Mouse (Mus musculus) gastrocnemius, postnatal 14 days (tissue): ENCODE results near the gene Ppil6. TPM values are rescaled to one million over a fixed set of nuclear protein-coding genes. Genes with fewer than 3 reads are reported as not detected.

ENCODE experiments used
- DNase-seq: peaks from one replicate; pipeline ENCODE4 v3.0.0; 2021; ENCODE audit warnings: mixed read lengths
- intact Hi-C: fragments of 180-260 bp; cut with DNase I; formaldehyde crosslinking; loops from one replicate; pipeline ENCODE4 v1.15.1; 2025; ENCODE audit warnings: low total_unique reads
- total RNA-seq, 2 experiments: library from RNA; stranded (reverse); gene quantifications; 2 replicates each; pipeline ENCODE4 v1.2.3; 2021

The Ppil6 gene
- total RNA-seq, 2 experiments from 2014 or later: not detected

- intact Hi-C loops: no loop called here
Measured at GRCm38 (mm10) chr10:41476171-41477017, 13.8 kb upstream of the Ppil6 start, which contains the start of gene Mical1. Mical1 (plus strand) TSS chr10:41476314.

GRCm38 (mm10) chr10:41477018-41477277, 13.3 kb upstream of the Ppil6 start:
- intact Hi-C loops: no loop called here
- no peak for DNase-seq

More at GRCm38 (mm10) chr10:41476171-41477017, 13.8 kb upstream of the Ppil6 start, which contains the start of gene Mical1:
- peak; percentile 69 for DNase-seq

- DNase-seq: peak; percentile 78
- intact Hi-C loops: no loop called here
Measured at GRCm38 (mm10) chr10:41477278-41478181, 12.7 kb upstream of the Ppil6 start.

- DNase-seq: no peak
- intact Hi-C loops: no loop called here
Measured at GRCm38 (mm10) chr10:41479961-41480360, 10.3 kb upstream of the Ppil6 start.

- intact Hi-C loops: no loop called here
- DNase-seq: no peak
Measured at GRCm38 (mm10) chr10:41480938-41481880, 9.0 kb upstream of the Ppil6 start.

- no peak for DNase-seq
- intact Hi-C loops: no loop called here
Measured at GRCm38 (mm10) chr10:41482446-41482845, 7.8 kb upstream of the Ppil6 start.

GRCm38 (mm10) chr10:41485778-41486177, 4.5 kb upstream of the Ppil6 start:
- intact Hi-C loops: no loop called here
- no peak for DNase-seq

- intact Hi-C loops: no loop called here
- no peak for DNase-seq
Measured at GRCm38 (mm10) chr10:41486506-41487170, 3.6 kb upstream of the Ppil6 start.

GRCm38 (mm10) chr10:41488877-41489276, 1.4 kb upstream of the Ppil6 start:
- DNase-seq: no peak
- intact Hi-C loops: no loop called here

GRCm38 (mm10) chr10:41489294-41489693, 945 bp upstream of the Ppil6 start:
- intact Hi-C loops: no loop called here
- no peak for DNase-seq

GRCm38 (mm10) chr10:41490518-41490873, 257 bp downstream of the Ppil6 start:
- intact Hi-C loops: no loop called here
- no peak for DNase-seq

- intact Hi-C loops: no loop called here
- no peak for DNase-seq
Measured at GRCm38 (mm10) chr10:41491111-41491510, 872 bp downstream of the Ppil6 start.

GRCm38 (mm10) chr10:41500941-41501340, 10.7 kb downstream of the Ppil6 start:
- intact Hi-C loops: loop anchor here (10.0 kb wide), 2 partner anchors 46 to 196 kb away; partner anchors contain the start of genes Ak9, Fig4 and Zbtb24
- DNase-seq: peak; percentile 43

GRCm38 (mm10) chr10:41504996-41505395, 14.8 kb downstream of the Ppil6 start:
- DNase-seq: no peak
- intact Hi-C loops: loop anchor here (10.0 kb wide), 2 partner anchors 50 to 200 kb away; partner anchors contain the start of genes Ak9, Fig4 and Zbtb24

GRCm38 (mm10) chr10:41505446-41505845, 15.2 kb downstream of the Ppil6 start:
- intact Hi-C loops: loop anchor here (10.0 kb wide), 2 partner anchors 51 to 201 kb away; partner anchors contain the start of genes Ak9, Fig4 and Zbtb24
- peak; percentile 72 for DNase-seq

- intact Hi-C loops: loop anchor here (10.0 kb wide), 2 partner anchors 54 to 204 kb away; partner anchors contain the start of genes Ak9, Fig4 and Zbtb24
- no peak for DNase-seq
Measured at GRCm38 (mm10) chr10:41509160-41509559, 18.9 kb downstream of the Ppil6 start.

GRCm38 (mm10) chr10:41514301-41514700, 24.1 kb downstream of the Ppil6 start:
- intact Hi-C loops: no loop called here
- DNase-seq: no peak

GRCm38 (mm10) chr10:41514921-41515320, 24.7 kb downstream of the Ppil6 start:
- intact Hi-C loops: loop anchor here (5.0 kb wide), 1 partner anchor 167 kb away; no protein-coding TSS in a partner anchor
- no peak for DNase-seq
